Mouse (Mus musculus) erythroblast, adult 5-6 weeks (primary cell): ENCODE data around the gene Ryr2. TPM values are rescaled to one million over a fixed set of nuclear protein-coding genes. Genes with fewer than 3 reads are reported as not detected.
"Not testable (repeated sequence)": the region's sequence is repeated elsewhere in the genome, so short reads cannot be mapped to it uniquely, and the experiment has no call there.

Experiments used
- ATAC-seq: replicated peaks from 2 replicates; pipeline ENCODE4 v1.8.0; 2016; ENCODE audit warnings: moderate number of reproducible peaks, mild to moderate bottlenecking, moderate TSS enrichment, inconsistent platforms; ENCODE audit not compliant: poor library complexity, low FRiP score, severe bottlenecking
- total RNA-seq, 2 experiments: library from RNA; stranded (forward) in 1 of 2; stranded (reverse) in 1 of 2; fragments of 150-400 nt in 1 of 2; fragments of 200-764, 138-1000 nt in 1 of 2; gene quantifications; 2 replicates each; pipeline versions ENCODE4 v1.2.3 to v1.2.4; 2015 to 2017; ENCODE audit warnings: low replicate concordance in 2 of 2

The Ryr2 gene
- total RNA-seq, 2 experiments from 2014 or later: not detected

DNA sequence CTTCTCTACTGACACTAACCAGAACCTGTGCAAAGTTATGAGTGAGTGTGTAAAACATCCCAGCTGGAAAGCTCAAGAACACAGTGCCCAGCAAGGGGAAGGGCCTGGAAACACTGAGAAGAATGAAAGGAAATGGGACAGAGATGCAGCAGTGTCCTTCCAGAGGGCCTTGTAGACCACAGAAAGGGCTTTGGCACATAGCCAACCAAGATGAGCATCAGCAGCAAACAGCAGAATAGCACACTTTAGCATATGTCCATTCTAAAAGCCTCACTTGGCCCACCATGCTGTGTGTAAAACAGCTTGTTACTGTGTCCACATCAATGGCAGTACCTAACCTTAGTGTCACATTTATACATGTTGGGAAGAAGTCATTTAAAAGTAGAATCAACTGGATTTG, 142.4 kb downstream of the Ryr2 start:
- no peak for ATAC-seq

DNA sequence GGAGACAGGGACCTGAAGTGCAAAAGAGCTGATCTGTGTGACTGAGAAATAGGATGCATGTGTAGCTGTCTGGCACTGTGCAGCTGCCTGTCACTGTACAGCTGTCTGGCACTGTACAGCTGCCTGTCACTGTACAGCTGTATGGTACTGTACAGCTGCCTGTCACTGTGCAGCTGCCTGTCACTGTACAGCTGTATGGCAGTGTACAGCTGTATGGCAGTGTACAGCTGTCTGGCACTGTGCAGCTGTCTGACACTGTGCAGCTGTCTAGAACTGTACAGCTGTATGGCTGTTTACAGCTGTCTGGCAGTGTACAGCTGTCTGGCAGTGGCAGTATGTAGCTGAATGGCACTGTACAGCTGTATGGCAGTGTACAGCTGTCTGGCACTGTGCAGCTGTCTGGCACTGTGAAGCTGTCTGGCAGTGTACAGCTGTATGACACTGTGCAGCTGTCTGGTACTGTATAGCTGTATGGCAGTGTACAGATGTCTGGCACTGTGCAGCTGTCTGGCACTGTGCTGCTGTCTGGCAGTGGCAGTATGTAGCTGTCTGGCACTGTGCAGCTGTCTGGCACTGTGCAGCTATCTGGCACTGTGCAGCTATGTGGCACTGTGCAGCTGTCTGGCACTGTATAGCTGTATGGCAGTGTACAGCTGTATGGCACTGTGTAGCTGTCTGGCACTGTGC, 147.1 kb downstream of the Ryr2 start:
- ATAC-seq: no peak

DNA sequence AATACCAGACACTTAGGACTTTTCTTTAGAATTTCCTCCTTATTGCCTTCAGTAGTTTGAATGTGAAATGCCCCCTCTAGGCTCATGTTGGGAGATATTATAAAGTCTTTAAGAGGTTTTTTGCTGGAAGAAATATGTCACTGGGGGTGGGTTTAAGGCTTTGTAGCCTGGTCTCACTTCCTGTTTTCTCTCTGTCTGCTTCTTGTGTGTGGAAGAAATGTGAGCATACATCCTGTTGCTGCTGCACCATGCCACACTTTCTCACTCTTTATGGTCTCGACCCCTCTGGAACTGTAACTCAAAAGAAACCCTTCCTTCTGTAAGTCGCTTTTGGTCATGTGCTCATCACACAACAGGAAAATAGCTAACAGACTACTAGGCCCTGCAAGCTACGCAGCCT, 147.9 kb downstream of the Ryr2 start:
- ATAC-seq: no peak

GRCm38 (mm10) chr13:11958271-11958670, 148.5 kb downstream of the Ryr2 start:
- ATAC-seq: no peak

DNA sequence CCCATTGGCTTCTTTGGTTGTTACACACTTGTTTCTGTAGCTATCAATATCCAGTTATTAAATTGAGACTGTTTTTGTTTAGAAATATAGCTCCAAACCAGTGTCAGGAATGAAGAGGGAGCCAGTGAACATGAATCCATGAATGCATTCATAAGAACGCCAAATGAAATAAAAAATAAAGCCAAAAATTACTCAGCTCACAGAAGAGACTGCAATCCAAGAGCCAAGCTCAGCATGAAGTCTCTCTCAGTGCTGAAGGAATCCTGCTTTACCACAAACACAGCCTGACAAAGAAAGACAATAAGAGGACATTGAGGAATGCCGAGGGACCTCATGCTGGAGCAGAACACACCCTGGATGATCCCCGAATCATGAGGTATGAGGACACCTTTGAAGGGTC, 154.8 kb downstream of the Ryr2 start:
- no peak for ATAC-seq

DNA sequence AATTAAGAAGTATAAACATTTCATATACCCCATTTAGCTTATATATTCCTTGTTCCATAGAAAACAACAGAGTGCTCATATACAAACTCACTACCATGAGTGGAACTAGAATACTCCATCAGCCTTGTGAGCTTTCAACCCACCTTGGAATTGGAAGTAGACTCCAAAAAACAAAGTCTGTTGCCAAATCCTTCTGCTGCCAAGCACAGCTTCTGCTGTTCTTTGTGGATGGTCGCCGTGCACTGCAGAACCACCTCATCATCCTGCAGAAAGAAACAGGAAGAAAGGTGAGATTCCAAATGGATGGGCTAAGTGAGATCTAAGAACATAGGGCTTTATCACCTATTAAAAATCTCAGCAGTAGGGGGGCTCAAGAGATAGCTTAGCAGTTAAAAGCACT, 161.0 kb downstream of the Ryr2 start:
- no peak for ATAC-seq

DNA sequence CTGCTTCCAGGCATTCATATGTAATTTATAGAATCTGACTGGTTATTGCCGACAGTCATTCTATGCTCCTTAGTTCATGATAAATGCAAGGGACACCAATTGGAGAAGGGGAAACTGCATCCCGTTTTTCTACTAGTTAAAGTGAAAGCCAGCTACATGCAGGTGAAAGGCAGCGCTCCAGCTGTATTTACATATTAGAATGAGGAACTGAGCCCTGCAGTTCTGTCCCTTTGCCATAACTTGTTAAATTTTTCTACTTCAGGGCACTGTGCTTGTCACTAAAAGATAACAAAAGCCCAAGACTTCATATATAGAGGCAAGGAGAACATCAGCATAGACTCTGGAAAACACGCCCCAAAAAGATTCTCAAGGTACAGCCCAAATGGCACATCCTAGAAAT, 165.0 kb downstream of the Ryr2 start:
- ATAC-seq: no peak

- not testable (repeated sequence) for ATAC-seq
These were observed 172.3 kb downstream of the Ryr2 start for GRCm38 (mm10) chr13:11934297-11935060.

DNA sequence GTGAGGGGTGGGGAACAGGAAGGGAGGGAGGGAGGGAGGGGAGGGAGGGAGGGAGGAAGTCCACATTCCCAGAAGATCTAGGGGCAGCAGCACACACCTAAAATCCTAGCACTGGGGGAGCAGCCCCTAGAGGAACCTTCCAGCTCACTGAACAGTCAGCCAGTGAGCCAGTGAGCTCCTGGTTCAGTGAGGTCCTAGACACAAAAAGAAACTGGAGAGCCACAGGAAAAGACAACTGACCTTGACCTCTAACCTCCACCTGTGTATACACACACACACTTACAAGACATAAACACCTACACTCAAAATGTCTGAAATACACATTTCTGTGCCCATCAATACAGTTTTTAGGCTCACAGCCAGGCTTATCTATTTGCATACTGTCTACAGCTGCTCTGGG, 173.4 kb downstream of the Ryr2 start:
- ATAC-seq: no peak

DNA sequence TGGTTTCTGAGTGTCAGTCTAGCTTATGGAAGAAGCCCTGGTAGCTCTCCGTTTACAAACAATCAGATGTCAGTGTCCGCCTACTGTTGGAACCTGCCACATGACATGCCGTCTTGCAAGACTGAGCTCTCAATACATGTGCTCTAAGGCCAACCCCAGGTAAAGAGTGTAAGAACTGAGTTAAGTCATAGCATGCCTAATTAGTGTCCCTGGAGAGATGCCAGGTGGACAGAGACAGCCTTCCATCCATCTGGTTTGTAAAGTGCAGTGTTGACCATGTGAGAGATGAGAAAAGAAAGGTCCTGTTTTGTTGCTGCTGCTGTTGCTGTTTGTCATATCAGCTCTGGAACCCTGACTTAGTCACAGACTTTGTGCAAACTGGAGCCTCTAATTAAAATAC, 178.0 kb downstream of the Ryr2 start:
- no peak for ATAC-seq

- ATAC-seq: no peak
These were observed 179.0 kb downstream of the Ryr2 start for GRCm38 (mm10) chr13:11927727-11928126.

GRCm38 (mm10) chr13:11926720-11927500, 179.8 kb downstream of the Ryr2 start:
- ATAC-seq: no peak

DNA sequence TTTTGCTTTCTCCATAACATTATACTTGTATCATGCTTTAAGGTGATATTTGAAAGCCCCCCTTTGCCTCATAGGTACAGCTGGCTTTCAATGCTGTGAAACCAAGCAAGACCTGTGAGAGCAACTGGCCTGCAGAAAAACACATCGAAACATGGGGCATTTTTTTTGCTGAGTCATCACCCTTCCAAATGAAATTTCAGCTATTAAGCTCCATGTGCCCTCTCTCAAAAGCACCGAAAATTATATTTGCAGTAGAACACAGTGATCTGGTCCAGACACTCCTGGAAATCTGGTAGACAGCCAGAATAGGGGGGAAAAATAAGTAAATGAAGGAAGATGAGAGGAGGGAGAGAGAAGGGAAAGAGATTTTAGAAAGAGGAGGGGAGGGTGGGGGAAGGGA, 180.5 kb downstream of the Ryr2 start:
- ATAC-seq: no peak

DNA sequence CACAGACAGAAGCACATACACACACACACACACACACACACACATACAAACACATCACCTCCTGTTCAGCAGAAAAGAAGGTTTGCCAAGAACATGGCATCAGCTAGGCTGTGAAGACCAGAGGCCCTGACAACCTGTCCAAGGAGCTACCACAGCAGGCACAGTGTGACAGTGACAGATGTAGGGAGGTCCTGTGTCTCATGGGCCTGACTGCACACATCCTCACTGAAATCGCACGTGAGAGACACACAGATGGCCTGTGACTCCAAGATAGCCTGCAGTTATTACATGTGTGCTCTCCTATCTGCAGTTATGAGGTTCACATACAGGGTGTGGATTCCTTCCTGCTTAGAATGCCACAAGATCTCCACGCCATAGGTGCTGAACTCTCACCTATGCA, 182.0 kb downstream of the Ryr2 start:
- no peak for ATAC-seq

- ATAC-seq: no peak
These were observed 186.2 kb downstream of the Ryr2 start for GRCm38 (mm10) chr13:11920495-11920894.

DNA sequence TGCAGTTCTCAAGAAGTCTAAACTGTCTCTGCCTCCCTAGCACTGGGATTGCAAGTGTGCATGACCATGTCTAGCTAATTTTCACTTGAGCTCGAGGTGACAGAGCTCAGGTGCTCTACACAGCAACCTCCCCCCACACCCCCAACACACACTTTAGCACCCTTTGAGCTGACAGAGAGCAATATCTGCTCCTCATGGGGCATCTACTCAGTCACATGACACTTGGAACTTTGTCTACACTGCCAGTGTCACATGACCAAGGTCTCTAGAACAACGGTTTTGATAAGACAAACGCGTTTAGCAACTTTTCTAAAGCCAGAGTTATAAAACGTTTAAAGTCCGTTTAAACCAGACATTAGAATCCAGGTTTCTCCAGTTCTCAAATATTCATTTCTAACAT, 187.3 kb downstream of the Ryr2 start:
- ATAC-seq: no peak

DNA sequence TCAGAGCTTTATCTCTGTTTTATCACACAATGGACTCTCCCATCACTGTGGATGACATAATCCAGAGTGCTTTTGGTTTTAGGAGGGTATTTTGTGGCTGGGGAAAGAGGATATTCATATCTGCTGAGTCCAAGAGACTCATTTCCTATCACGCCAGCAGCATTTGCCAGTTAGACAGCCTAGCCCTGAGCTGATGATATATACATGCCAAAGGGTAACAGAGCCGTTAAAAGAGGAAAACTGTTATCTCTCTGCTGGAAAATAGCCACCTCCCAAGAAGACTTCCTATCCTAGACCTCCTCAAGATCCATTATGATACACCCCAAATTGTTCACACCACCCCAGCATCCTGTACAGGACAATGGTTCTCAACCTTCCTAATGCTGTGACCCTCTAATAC, 191.1 kb downstream of the Ryr2 start:
- ATAC-seq: no peak

DNA sequence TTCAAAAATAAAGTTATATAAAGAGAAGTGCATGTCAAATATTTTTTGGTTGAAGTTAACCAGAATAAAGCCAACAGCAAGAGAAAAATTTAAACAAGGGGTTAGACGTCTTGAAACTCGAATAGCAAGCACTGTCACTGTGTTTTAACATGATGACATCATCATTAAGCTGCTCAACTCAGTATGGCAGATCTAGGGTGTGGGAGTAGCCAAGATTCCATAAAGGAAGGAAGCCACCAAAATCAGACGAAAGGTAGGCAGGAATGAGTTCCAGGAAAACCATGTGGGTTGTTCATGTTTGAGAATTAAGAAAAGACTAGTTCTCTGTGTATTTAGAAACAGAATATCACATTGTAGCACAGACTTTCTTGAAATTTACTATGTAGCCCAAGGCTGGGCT, 192.1 kb downstream of the Ryr2 start:
- ATAC-seq: no peak

DNA sequence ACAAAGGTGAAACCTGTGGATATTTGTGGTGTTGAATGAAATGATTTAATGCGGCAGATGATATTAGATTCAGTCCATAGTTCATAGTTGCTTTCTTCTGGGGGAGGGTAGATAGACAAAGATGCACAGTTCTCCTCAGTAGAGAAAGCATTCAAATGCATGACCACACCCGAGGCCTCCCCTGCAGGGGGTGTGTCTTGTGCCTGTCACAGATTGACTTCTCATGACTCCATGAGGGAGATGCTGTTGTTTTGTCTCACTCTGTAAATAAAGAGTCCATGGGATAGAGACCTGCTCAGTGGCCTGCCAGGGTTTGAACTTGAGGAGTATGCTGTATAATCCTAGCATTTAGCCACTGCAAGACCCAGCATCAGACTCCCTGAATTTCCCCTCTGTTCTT, 194.5 kb downstream of the Ryr2 start:
- ATAC-seq: no peak

GRCm38 (mm10) chr13:11908123-11908522, 198.6 kb downstream of the Ryr2 start:
- ATAC-seq: no peak

DNA sequence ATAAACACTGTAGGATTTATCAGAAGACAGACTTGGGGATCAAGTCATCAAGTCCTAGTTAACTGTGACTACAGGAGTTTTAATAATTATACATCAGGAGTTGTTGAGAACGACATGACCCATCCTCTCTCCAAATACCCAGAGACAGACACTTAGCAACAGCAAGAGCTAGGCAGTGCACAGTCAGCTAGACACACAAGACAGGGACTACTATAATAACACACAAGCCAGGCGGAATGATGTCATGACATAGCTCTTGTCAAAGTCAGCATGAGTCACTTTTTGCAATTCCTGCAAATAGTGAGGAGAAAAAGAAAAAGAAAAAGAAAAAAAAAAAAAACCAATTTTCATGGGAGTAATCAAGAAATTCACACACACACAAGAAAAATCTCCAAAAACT, 201.6 kb downstream of the Ryr2 start:
- no peak for ATAC-seq
